Mouse (Mus musculus) naive thymus-derived CD4-positive, alpha-beta T cell, adult 2 months (primary cell): ENCODE measurements around the gene Crybg2.

Experiments
- DNase-seq: peaks from one replicate; pipeline ENCODE4 v3.0.0-alpha.2; 2011; ENCODE audit warnings: low read depth

The Crybg2 gene

GRCm38 (mm10) chr4:134060135-134060865, at the start of gene Crybg2:
Gene Crybg2, plus strand, starts transcription at chr4:134060815.
- DNase-seq = no peak

GRCm38 (mm10) chr4:134011450-134012414, 48.9 kb upstream of the Crybg2 start:
- DNase-seq = no peak

- DNase-seq = no peak
Observed at GRCm38 (mm10) chr4:134012858-134013528, 47.6 kb upstream of the Crybg2 start.

GRCm38 (mm10) chr4:134016208-134016607, 44.4 kb upstream of the Crybg2 start:
- no peak for DNase-seq

DNA sequence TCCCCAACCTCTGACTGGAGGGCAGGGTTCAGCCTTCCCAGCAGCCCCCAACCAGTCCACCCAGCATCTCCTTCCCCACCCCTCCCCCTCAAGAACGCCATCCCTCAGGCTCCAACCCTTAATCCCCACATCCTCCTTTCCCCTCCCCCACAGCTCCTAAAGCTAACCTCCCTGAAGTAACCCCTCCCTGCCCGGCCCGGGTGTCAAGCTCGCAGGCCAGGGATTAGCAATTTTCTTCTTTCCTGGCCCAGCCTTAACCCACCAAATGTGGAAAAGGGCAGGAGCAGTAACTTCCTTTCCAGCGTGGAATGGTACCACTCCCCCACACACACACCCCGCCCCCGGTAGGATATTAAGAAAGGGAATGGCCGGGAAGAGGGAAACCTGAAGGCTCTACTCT, 43.8 kb upstream of the Crybg2 start:
- DNase-seq = no peak

DNA sequence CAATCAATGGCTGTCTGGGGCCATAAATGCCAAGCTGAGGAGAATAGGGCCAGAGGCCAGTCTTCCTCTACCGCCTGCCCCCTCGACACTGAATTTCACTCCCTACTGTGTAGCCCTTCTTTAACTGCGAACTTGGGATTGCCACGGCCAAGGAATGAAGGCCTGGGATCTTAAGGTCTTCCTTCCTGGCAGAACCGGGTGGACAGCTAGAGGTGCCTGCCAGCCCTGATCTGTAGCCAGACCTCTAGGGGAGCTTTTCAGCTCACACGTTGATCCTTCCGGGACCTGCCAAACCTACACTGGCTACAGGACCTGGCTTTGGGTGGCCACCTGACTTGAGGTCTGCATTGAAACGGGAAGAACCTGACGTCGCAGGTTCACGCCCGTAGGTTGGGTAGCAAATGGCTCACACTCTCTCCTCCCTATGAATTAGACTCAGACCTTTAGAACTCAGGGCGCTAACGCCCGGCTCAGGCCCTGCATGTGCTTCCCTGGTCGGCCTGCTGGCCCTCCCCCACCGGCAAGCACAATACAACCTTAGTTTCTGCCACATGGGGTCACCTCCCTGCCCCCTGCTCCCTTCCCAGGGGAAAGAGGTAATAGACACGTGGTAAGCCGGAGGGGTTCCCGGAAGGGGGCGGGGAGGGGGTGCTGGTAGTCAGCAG, 43.3 kb upstream of the Crybg2 start:
- DNase-seq = no peak

DNA sequence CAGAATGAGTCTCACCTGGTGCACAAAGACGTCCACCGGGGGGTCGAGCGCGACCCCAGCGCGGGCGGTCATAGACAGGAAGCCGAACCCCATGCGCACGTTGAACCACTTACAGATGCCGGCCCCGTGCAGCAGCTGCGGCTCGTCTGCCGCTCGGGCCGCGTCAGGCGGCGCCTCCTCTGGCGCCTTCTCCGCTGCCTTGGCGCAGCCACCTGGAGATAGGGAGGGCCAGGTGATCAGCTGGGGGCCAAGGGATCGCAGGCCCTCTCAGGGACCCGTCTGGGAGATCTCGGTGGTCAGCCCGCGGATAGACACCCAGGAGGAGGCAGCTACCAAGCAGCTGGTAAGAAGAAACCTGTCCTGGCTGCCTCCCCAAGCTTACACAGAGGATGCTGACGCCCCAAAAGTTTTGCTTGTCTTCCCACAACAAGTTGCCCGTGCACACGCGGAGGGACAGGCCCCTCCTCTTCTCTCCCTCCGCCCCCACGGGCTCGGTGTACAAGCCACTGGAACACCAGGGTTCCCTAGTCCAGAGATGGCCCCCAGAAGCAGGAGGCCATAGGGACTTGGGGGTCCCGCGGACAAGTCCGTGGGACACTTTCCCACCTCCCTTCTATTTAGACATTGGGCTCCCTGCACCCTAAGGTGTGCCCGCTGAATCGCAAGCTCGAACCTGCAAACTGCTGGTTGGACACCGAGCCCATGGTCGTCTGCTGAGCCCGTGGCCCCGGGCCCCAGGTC, 42.4 kb upstream of the Crybg2 start:
- no peak for DNase-seq

GRCm38 (mm10) chr4:134018779-134019145, 41.9 kb upstream of the Crybg2 start, which contains the start of gene Lin28a:
Gene Lin28a, minus strand, starts transcription at chr4:134018841.
- no peak for DNase-seq

GRCm38 (mm10) chr4:134019210-134019609, 41.4 kb upstream of the Crybg2 start:
- no peak for DNase-seq

GRCm38 (mm10) chr4:134019641-134020351, 40.8 kb upstream of the Crybg2 start:
- no peak for DNase-seq

- peak; percentile 71 for DNase-seq
Observed at GRCm38 (mm10) chr4:134020621-134021020, 40.0 kb upstream of the Crybg2 start.

DNA sequence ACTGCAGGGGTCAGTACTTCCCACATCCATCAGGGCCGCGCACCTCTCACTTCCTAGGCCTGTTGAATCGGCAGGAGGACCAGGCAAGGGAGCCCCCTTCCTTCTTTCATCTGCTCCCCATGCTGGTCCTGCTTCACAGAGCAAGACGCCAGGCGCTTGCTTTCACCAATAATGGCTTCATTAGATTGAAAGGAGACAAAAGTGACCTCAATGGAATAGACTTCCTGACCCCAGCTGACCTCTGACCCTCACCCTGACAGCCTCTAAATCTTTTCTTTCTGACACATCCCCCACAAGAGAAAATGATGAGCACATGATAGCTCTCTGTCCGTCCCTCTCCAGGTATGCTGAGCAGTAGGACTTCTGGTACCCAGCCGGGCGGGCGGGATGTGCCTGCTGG, 34.8 kb upstream of the Crybg2 start:
- DNase-seq = no peak

DNA sequence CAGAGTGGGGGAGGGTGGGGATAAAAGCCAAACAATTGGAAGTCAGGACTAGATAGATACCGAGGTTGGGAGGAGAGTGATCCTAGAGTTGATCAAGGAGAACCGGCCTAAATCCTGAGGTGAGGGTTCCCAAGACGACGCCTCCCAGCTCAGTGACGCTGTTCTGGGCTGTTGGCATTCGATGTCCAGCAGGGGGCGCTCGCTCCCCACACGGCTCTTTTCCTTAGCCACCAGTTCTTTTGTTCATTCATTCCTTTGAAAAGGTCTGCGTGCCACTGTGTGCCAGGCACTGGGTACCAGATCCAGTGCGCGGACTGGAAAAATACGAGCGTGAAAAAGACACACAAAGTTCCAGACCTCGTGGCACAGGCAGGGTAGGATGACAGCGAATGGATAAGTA, 24.7 kb upstream of the Crybg2 start:
- peak; percentile 92 for DNase-seq

DNA sequence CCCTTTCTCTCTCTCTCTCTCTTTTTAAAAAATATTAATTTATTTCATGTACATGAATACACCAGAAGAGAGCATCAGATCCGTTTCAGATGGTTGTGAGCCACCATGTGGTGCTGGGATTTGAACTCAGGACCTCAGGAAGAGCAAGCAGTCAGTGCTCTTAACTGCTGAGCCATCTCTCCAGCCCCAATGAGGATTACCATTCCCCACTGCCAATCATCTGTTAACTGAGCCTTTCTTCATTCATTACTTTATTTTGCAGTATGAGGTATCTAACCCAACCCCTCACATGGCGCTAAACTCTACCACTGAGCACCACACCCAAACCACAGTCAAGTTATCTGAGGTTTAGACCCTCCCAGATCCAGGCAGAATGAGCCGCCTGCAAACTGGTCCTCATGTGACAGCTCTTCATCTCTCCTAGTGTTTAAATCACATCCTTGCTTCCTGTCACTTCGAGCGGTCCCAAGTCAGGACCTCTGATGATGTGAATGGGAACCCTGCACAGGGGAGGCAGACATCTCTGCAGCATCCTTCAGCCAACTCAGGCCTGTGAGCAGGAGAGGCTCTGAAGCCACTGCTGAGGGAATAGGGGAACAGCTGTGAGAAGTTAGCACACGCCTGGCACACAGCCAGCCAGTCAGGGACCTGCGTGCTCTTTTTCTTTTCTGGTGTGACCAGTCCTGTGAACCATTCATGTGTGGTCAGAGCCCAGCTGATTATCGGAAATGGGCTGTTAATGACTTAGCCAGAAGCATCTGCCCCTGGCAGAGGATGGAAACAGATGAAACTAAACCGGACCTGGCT, 19.1 kb upstream of the Crybg2 start:
- DNase-seq = peak; percentile 63

GRCm38 (mm10) chr4:134043041-134043440, 17.6 kb upstream of the Crybg2 start:
- no peak for DNase-seq

DNA sequence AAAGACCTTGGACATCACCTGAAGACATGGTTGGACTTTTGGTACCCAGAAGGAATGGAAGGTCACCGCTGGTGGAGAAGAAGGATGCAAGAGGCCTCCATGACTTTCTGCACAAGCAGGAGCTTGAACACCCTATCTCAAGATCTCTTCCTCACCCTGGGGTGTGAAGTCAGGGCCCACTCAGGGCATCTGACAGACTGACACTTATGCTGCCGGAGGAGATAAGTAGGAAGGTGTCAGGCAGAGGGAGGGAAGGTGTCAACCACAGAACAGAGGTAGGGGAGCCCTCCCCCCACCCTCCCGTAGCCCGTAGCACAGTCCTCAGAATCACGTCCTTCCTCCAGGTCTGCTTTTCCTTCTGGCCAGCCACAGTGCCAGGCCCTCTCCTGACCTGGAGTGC, 13.0 kb upstream of the Crybg2 start:
- DNase-seq = no peak

DNA sequence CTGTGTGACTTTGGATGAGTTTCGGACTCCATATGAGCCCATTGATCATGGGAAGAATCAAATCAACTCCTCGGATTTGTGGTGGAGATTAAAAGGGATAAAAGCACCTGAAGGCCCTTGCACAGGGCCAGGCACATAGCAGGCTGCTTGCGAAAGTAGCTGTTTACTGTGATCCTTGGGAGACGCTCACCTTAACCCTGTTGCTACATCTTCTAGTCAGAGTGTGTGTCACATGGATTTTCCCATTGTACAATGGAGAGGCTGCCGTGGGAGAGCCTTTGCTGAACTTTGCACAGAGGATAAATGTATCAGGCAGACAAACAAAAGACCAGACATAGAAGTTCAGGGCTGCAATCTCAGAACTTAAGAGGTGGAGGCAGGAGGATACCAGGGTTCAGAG, 8.7 kb upstream of the Crybg2 start:
- DNase-seq = no peak

- DNase-seq = no peak
Observed at GRCm38 (mm10) chr4:134052560-134052959, 8.1 kb upstream of the Crybg2 start.

DNA sequence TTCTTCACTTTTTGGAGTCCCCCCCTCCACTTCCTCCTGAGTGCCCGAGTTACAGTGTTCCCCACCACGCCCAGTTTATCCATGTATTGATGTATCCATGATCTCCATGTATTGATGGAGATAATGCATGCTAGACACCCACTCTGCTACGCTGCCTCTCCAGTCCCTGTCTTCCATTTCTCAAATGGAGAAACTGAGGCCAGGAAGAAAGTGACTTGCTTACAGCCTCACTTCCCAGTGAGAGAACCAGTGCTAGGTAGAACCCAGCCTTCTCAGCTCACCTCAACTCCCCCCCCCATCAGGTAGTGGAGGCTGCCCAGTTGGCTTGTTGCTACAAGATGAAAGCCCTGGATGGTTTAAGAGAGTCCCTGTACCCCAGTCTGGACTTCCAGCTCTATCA, 7.1 kb upstream of the Crybg2 start, which contains the start of gene Zfp683:
Gene Zfp683, plus strand, starts transcription at position 301 of the 400 bp plus-strand sequence.
- DNase-seq = no peak
